Mouse (Mus musculus) heart, adult 2 months (tissue): ENCODE results near the gene Anapc15. TPM values are rescaled to one million over a fixed set of nuclear protein-coding genes. Genes with fewer than 3 reads are reported as not detected.

Experiments
- DNase-seq, 2 experiments: peaks; one replicate each; pipeline ENCODE4 v3.0.0; 2021
- H3K27ac ChIP-seq: fragments of 200-600 bp; 2 replicates; pipeline ENCODE4 v1.8.1; 2022
- H3K27me3 ChIP-seq: fragments of 200-500 bp; 2 replicates; pipeline ENCODE4 v1.6.1; 2012; ENCODE audit warnings: mild to moderate bottlenecking, low read length, inconsistent platforms, mixed read lengths; ENCODE audit not compliant: control insufficient read depth, insufficient read depth
- H3K36me3 ChIP-seq: fragments of 200-500 bp; 2 replicates; pipeline ENCODE4 v1.6.1; 2012; ENCODE audit warnings: low read length, inconsistent platforms; ENCODE audit not compliant: control insufficient read depth, insufficient read depth
- H3K4me1 ChIP-seq: fragments of 200-500 bp; 2 replicates; pipeline ENCODE4 v1.6.1; 2011; ENCODE audit warnings: low read length; ENCODE audit not compliant: control insufficient read depth, insufficient read depth
- H3K4me3 ChIP-seq: fragments of 200-600 bp; 2 replicates; pipeline ENCODE4 v1.8.1; 2022
- H3K79me2 ChIP-seq: fragments of 200-500 bp; replicated peaks from 2 replicates; pipeline ENCODE4 v1.6.1; 2012; ENCODE audit warnings: mild to moderate bottlenecking, inconsistent platforms, low read length, moderate library complexity, mixed read lengths; ENCODE audit not compliant: control insufficient read depth, insufficient read depth
- H3K9ac ChIP-seq: fragments of 200-500 bp; 2 replicates; pipeline ENCODE4 v1.6.1; 2012; ENCODE audit warnings: low read depth, mild to moderate bottlenecking, control low read depth, inconsistent platforms, low read length, mixed read lengths
- CTCF ChIP-seq: fragments of 200-600 bp; IDR thresholded peaks from 2 replicates; pipeline ENCODE4 v1.8.1; 2022; ENCODE audit warnings: antibody characterized with exemption, mild to moderate bottlenecking, moderate library complexity
- EP300 ChIP-seq: fragments of 200-500 bp; IDR thresholded peaks from 2 replicates; pipeline ENCODE4 v1.6.1; 2011; ENCODE audit warnings: low read depth, low read length, control low read depth; ENCODE audit not compliant: insufficient read depth
- POLR2A ChIP-seq: fragments of 200-500 bp; IDR thresholded peaks from 2 replicates; pipeline ENCODE4 v1.6.1; 2011; ENCODE audit warnings: mild to moderate bottlenecking, low read depth, low read length, control low read depth; ENCODE audit not compliant: insufficient read depth
- WGBS: fragments of 180-500 bp; shearing (Covaris S2); methylation state at CpG from one replicate; pipeline ENCODE4 v1.1.7; 2018; 5-methylcytosine and 5-hydroxymethylcytosine counted together
- intact Hi-C: fragments of 180-260 bp; cut with DNase I; formaldehyde crosslinking; loops from one replicate; pipeline ENCODE4 v1.15.1; 2025
- polyA plus RNA-seq: library from polyadenylated mRNA; depleted of rRNA; stranded (reverse); fragments of >200 nt; gene quantifications from 2 replicates; pipeline ENCODE4 v1.2.3, GENCODE M21; 2012
- total RNA-seq, 2 experiments: library from RNA; stranded (reverse); gene quantifications; 2 replicates each; pipeline ENCODE4 v1.2.3; 2021

Gene Anapc15
- total and polyA plus RNA-seq, 3 experiments: 18.4 to 24.2 (median 20.3) TPM

GRCm38 (mm10) chr7:101837606-101838471, 25.7 kb upstream of the Anapc15 start, which contains the start of gene Inppl1:
Gene Inppl1, minus strand, starts transcription at chr7:101838229.
- Histone ChIP-seq H3K27ac (peak within 1 kb of the TSS; percentile 92), H3K9ac (peak within 1 kb of the TSS; percentile 100), H3K27me3 (no peaks in the 10 kb centered on the region), H3K4me1 (peaks cover 5% of the 10 kb centered on the region), H3K79me2 (peaks cover 4% of the 10 kb centered on the region; the same call in 1 of the 2 replicates), H3K4me3 (peak within 1 kb of the TSS; percentile 66), H3K36me3 (peaks cover 4% of the 10 kb centered on the region; the same call in 1 of the 2 replicates)
- WGBS: 1% methylated on average over 61 of the region's 64 CpGs
- DNase-seq: peak; percentile 93 to 94
- intact Hi-C loops: loop anchor here (2.0 to 5.0 kb wide), 3 partner anchors 59 to 171 kb away; no protein-coding TSS in a partner anchor
- peak; percentile 68 for TF ChIP-seq CTCF
- TF ChIP-seq POLR2A: peak; percentile 84
- 0 out of 2 replicates have a peak, but pooled peaks have one; percentile 5 for TF ChIP-seq EP300

GRCm38 (mm10) chr7:101844186-101844585, 19.3 kb upstream of the Anapc15 start:
- intact Hi-C loops: no loop called here
- no peak for DNase-seq
- no peaks in the 10 kb centered on the region for H3K4me1 ChIP-seq
- H3K27me3 ChIP-seq: no peaks in the 10 kb centered on the region
- no peak for TF ChIP-seq CTCF
- TF ChIP-seq EP300: no peak
- TF ChIP-seq POLR2A: no peak
- WGBS: 71% methylated on average over 6 of the region's 6 CpGs
- no peak overlapping the region for H3K9ac ChIP-seq
- no peaks in the 10 kb centered on the region for H3K79me2 ChIP-seq
- H3K4me3 ChIP-seq: no peak overlapping the region
- no peaks in the 10 kb centered on the region for H3K36me3 ChIP-seq
- no peak overlapping the region for H3K27ac ChIP-seq

- intact Hi-C loops: no loop called here
- WGBS: 91% methylated on average over 1 of the region's 1 CpGs
- H3K36me3 ChIP-seq: no peaks in the 10 kb centered on the region
- H3K27ac ChIP-seq: no peak overlapping the region
- H3K4me1 ChIP-seq: peaks cover 2% of the 10 kb centered on the region; the same call in 1 of the 2 replicates
- H3K79me2 ChIP-seq: no peaks in the 10 kb centered on the region
- no peak for DNase-seq
- no peak for TF ChIP-seq POLR2A
- no peaks in the 10 kb centered on the region for H3K27me3 ChIP-seq
- H3K9ac ChIP-seq: no peak overlapping the region
- no peak overlapping the region for H3K4me3 ChIP-seq
These were observed 15.6 kb upstream of the Anapc15 start for GRCm38 (mm10) chr7:101847934-101848333.

GRCm38 (mm10) chr7:101851689-101852088, 11.8 kb upstream of the Anapc15 start:
- Histone ChIP-seq H3K27me3 (no peaks in the 10 kb centered on the region), H3K4me3 (no peak overlapping the region), H3K9ac (no peak overlapping the region), H3K27ac (no peak overlapping the region), H3K79me2 (no peaks in the 10 kb centered on the region), H3K4me1 (peaks cover 2% of the 10 kb centered on the region; the same call in 1 of the 2 replicates), H3K36me3 (no peaks in the 10 kb centered on the region)
- WGBS: 61% methylated on average over 6 of the region's 6 CpGs
- intact Hi-C loops: no loop called here
- DNase-seq: no peak
- TF ChIP-seq POLR2A: no peak
- TF ChIP-seq CTCF: no peak
- TF ChIP-seq EP300: no peak

- WGBS: 87% methylated on average over 6 of the region's 6 CpGs
These were observed 10.7 kb upstream of the Anapc15 start for GRCm38 (mm10) chr7:101852846-101853245.

GRCm38 (mm10) chr7:101853816-101854215, 9.7 kb upstream of the Anapc15 start:
- Histone ChIP-seq H3K36me3 (no peaks in the 10 kb centered on the region), H3K79me2 (no peaks in the 10 kb centered on the region)
- intact Hi-C loops: no loop called here

More at GRCm38 (mm10) chr7:101852846-101853245, 10.7 kb upstream of the Anapc15 start:
- DNase-seq: no peak
- no peak overlapping the region for H3K9ac ChIP-seq
- no peak overlapping the region for H3K4me3 ChIP-seq
- no peaks in the 10 kb centered on the region for H3K36me3 ChIP-seq
- H3K79me2 ChIP-seq: no peaks in the 10 kb centered on the region
- no peaks in the 10 kb centered on the region for H3K27me3 ChIP-seq
- intact Hi-C loops: no loop called here
- TF ChIP-seq CTCF: no peak
- TF ChIP-seq EP300: no peak
- TF ChIP-seq POLR2A: no peak
- H3K4me1 ChIP-seq: peaks cover 2% of the 10 kb centered on the region; the same call in 1 of the 2 replicates
- no peak overlapping the region for H3K27ac ChIP-seq

More at GRCm38 (mm10) chr7:101853816-101854215, 9.7 kb upstream of the Anapc15 start:
- Histone ChIP-seq H3K9ac (no peak overlapping the region), H3K4me1 (peaks cover 2% of the 10 kb centered on the region; the same call in 1 of the 2 replicates), H3K27me3 (no peaks in the 10 kb centered on the region), H3K4me3 (no peak overlapping the region), H3K27ac (no peak overlapping the region)
- WGBS: 40% methylated on average over 2 of the region's 2 CpGs
- TF ChIP-seq EP300 (no peak), POLR2A (no peak), CTCF (no peak)
- no peak for DNase-seq
